Mouse (Mus musculus) testis, adult 2 months (tissue): ENCODE data around the gene Tmem44. TPM values are rescaled to one million over a fixed set of nuclear protein-coding genes. Genes with fewer than 3 reads are reported as not detected.

Experiments
- H3K27ac ChIP-seq: fragments of 200-500 bp; 2 replicates; pipeline ENCODE4 v1.5.1; 2012; ENCODE audit warnings: low read depth, low read length; ENCODE audit not compliant: control insufficient read depth, insufficient read depth
- H3K27me3 ChIP-seq: fragments of 200-500 bp; 2 replicates; pipeline ENCODE4 v1.6.1; 2012; ENCODE audit warnings: mild to moderate bottlenecking, low read length, moderate library complexity; ENCODE audit not compliant: control insufficient read depth, insufficient read depth
- H3K36me3 ChIP-seq: fragments of 200-500 bp; 2 replicates; pipeline ENCODE4 v1.6.1; 2012; ENCODE audit warnings: mild to moderate bottlenecking, low read length; ENCODE audit not compliant: control insufficient read depth, insufficient read depth
- H3K4me1 ChIP-seq: fragments of 200-500 bp; 2 replicates; pipeline ENCODE4 v1.6.1; 2012; ENCODE audit warnings: low read length; ENCODE audit not compliant: control insufficient read depth, insufficient read depth
- H3K4me3 ChIP-seq: fragments of 200-500 bp; 2 replicates; pipeline ENCODE4 v1.5.1; 2012; ENCODE audit warnings: low read depth, mild to moderate bottlenecking, low read length, moderate library complexity, mixed read lengths; ENCODE audit not compliant: control insufficient read depth
- CTCF ChIP-seq: fragments of 200-500 bp; IDR thresholded peaks from 2 replicates; pipeline ENCODE4 v1.5.1; 2012; ENCODE audit warnings: low read depth, mild to moderate bottlenecking, inconsistent platforms, low read length, moderate library complexity; ENCODE audit not compliant: control insufficient read depth, insufficient read depth, insufficient replicate concordance
- POLR2A ChIP-seq: fragments of 200-500 bp; IDR thresholded peaks from 2 replicates; pipeline ENCODE4 v1.6.1; 2012; ENCODE audit warnings: low read depth, mild to moderate bottlenecking, inconsistent platforms, low read length, moderate library complexity; ENCODE audit not compliant: control insufficient read depth
- polyA plus RNA-seq: library from polyadenylated mRNA; depleted of rRNA; stranded (reverse); fragments of >200 nt; gene quantifications from 2 replicates; pipeline ENCODE4 v1.2.3, GENCODE M21; 2012

Gene Tmem44
- polyA plus RNA-seq, 1 experiment = 1.2 TPM

DNA sequence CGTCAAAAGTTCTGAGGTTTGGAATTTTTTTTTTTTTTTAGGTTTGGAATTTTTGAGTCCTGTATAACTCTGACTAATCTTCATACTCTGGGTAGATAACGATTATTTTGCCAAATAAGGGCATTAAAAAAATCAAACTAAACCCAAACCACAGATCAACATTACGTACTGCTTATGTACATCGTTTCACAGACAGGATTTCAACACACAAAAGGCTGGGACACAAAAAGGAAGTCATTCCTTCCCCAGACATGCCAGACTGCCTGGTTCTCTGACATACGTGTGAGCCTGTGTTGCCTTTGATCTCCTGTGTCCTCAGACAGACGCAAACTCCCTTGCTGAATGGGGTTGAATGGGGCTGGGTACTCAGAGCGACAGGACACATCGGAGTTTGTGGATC, 22.3 kb downstream of the Tmem44 start:
- no peaks in the 10 kb centered on the region for H3K36me3 ChIP-seq
- no peak overlapping the region for H3K4me3 ChIP-seq

DNA sequence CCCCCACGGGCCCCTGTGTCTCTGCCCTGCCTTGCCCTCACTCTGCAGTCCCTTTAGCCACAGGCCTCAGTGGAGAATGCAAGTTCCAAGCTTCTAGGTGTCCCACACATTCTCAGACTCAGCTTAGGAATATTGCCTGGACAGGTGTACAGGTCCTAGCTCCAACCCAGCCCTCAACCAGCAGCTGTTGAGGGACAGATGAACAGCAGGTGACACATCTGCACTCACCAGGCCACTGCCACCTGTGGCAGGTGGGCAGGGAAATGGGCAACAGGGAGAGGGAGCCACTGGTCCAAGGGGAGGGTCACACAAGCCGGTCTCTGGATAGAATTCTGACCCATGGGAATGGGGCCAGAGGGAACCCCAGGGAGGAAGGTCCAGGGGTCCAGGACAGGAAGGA, 22.8 kb downstream of the Tmem44 start:
- Histone ChIP-seq H3K27ac (no peak overlapping the region), H3K4me1 (peaks cover 5% of the 10 kb centered on the region), H3K4me3 (no peak overlapping the region), H3K36me3 (no peaks in the 10 kb centered on the region), H3K27me3 (no peaks in the 10 kb centered on the region)
- TF ChIP-seq POLR2A (no peak), CTCF (no peak)

More for the DNA sequence above, 22.3 kb downstream of the Tmem44 start:
- Histone ChIP-seq H3K4me1 (peaks cover 5% of the 10 kb centered on the region), H3K27me3 (no peaks in the 10 kb centered on the region), H3K27ac (no peak overlapping the region)
- TF ChIP-seq POLR2A = no peak
- TF ChIP-seq CTCF = no peak

DNA sequence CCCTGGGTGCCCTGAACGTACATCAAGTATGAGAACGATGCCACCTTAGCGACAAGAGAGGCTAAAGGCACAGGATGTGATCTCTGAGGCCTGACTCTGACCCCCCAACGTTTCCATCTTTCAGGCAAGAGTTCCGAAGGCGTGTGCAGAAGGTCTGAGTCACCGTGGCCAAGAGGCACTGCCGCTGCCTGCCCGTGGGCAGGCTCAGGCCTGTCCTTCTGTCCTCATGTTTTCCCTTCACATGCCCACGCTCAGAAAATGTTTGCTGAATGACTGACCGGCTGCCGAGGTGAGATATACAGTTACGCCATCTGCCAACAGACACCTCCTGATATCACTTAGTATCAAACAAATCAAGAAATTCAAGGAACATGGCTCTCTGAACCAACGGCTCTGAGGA, 24.9 kb downstream of the Tmem44 start:
- no peak overlapping the region for H3K4me3 ChIP-seq
- no peak overlapping the region for H3K27ac ChIP-seq
- H3K27me3 ChIP-seq = no peaks in the 10 kb centered on the region
- peaks cover 3% of the 10 kb centered on the region; the same call in 1 of the 2 replicates for H3K4me1 ChIP-seq
- no peaks in the 10 kb centered on the region for H3K36me3 ChIP-seq
- TF ChIP-seq CTCF = no peak
- no peak for TF ChIP-seq POLR2A

DNA sequence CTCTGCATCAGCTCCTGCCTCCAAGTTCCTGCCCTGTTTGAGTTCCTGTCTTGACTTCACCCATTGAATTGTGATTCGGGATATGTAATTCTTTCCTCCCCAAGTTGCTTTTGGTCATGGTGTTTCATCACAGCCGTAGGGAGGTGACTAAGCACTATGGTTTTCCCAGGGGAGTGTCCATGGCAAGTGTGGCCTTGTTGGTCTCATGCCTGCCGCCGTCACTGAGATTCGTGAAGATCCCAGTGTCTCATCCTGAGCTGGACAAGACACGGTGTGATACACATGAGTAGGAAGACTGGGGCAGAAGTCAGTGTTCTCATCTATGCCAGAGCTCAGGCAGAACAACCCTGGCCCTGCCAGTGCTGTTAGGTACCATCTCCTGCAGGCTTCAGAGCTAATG, 26.2 kb downstream of the Tmem44 start:
- no peaks in the 10 kb centered on the region for H3K36me3 ChIP-seq
- no peaks in the 10 kb centered on the region for H3K27me3 ChIP-seq
- peaks cover 3% of the 10 kb centered on the region; the same call in 1 of the 2 replicates for H3K4me1 ChIP-seq
- H3K4me3 ChIP-seq = no peak overlapping the region
- TF ChIP-seq POLR2A (no peak), CTCF (no peak)
- H3K27ac ChIP-seq = no peak overlapping the region

DNA sequence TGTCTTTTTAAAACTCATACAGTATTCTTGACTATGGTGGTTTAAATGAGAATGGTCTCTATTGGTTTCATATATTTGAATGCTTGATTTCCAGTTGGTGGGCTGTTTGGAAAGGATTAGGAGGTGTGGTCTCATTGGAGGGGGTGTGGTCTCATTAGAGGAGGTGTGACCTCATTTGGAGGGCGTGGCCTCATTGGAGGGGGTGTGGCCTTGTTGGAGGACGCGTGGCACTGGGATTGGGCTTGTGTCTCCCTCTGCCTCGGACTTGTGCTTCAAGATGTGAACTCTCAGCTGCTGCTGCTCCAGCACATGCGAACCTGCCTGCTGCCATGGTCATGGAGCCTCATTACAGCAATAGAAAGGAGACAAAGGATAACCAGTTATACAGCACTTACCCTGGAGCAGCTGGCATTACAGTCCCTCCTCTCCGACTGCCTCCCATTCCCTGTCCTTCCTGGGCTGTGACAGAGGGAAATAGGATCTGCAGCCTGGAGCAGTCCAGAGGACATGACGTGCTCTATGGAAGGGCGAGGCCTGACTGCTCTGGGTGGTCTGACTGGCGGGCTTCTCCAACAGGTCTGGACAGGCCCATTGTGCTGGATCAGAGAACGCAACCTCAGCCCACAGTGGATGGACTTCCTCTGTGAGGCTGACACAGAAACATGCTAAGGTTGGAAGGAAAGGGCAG, 28.2 kb downstream of the Tmem44 start:
- H3K36me3 ChIP-seq = no peaks in the 10 kb centered on the region
- H3K27ac ChIP-seq = no peak overlapping the region
- TF ChIP-seq CTCF (no peak), POLR2A (no peak)
- no peaks in the 10 kb centered on the region for H3K27me3 ChIP-seq
- peaks cover 3% of the 10 kb centered on the region for H3K4me1 ChIP-seq
- no peak overlapping the region for H3K4me3 ChIP-seq

DNA sequence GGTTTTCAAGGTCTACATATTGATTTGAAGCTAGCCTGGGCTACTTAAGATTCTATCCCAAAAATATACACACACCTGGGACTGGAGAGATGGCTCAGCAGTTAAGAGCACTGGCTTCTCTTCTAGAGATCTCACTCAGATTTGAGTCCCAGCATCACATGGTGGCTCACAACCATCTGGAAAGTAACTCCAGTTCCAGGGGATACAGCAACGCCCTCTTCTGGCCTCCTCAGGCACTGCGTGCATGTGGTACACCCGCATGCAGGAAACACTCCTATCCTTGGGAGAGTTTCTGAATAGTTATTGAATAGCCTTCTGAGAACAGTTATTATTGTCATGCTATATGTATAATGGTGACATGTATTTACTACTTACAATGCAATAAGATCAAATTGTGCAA, 29.5 kb downstream of the Tmem44 start:
- Histone ChIP-seq H3K4me1 (peaks cover 3% of the 10 kb centered on the region), H3K27ac (no peak overlapping the region), H3K4me3 (no peak overlapping the region), H3K27me3 (no peaks in the 10 kb centered on the region), H3K36me3 (no peaks in the 10 kb centered on the region)
- TF ChIP-seq CTCF = peak; percentile 57; the same call in 1 of the 2 replicates
- TF ChIP-seq POLR2A = no peak

DNA sequence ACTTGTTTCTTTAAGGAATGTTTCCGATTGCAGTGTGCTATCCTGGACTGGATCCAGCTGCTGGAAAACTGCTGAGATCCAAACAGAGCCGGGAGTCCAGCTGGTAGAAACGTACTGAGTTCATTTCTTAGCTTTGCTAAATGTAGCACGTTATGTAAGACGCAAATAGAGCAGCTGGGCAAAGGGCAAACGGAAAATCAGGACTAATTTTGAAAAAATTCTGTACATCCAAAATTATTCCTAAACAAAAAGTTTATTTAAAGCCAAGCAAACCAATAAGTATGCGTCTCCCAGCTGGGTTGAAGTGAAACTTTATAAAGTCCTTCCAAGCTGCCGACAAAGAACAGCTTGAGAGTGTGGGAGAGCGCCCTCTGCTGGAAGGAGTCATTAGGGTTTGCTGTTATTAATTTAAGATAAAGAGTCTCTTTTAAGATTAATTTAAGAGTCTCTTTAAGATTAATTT, 30.2 kb downstream of the Tmem44 start:
- peak; percentile 7; the same call in 1 of the 2 replicates for TF ChIP-seq CTCF
- no peak for TF ChIP-seq POLR2A
- Histone ChIP-seq H3K36me3 (no peaks in the 10 kb centered on the region), H3K4me1 (peaks cover 3% of the 10 kb centered on the region), H3K27me3 (no peaks in the 10 kb centered on the region), H3K27ac (0 out of 2 replicates have a peak overlapping the region, but pooled peaks have one; percentile 12), H3K4me3 (no peak overlapping the region)
